Mouse (Mus musculus): ENCODE results near the gene Strn.

Gene Strn

DNA sequence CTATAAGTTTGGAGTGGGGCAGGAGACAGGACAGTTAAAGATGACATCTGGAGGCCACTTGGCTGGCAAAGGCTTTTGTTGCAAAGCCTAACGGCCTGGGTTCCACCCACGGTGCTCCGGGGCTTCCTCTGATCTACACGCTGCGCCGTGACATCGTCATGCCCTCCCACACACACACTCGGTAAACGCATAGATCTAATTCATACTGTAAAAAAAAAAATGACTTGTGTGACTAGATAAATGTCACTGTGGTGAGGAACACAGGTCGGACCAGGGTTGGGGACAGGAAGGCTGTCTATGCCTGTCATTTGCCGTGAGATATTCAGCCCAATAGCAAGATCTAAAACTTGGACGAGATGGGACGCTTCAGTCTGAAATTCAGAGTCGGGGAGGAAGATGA, 134.7 kb downstream of the Strn start:
- ChIA-PET CTCF (interaction anchor here in 2 of 4 experiments (1.0 to 3.7 kb wide), 3 partner anchors 10 to 12 kb away, joined by 3 to 16 read pairs (median 12); no protein-coding TSS in a partner anchor), POLR2A (interaction anchor here in 2 of 4 experiments (0.5 to 1.1 kb wide), 4 partner anchors 7 to 282 kb away, joined by 3 to 8 read pairs (median 4); no protein-coding TSS in a partner anchor)

GRCm38 (mm10) chr17:78601601-78602000, 135.4 kb downstream of the Strn start:
- CTCF ChIA-PET = interaction anchor here in 3 of 4 experiments (0.6 to 1.8 kb wide), 4 partner anchors 10 to 1025 kb away, joined by 3 to 12 read pairs (median 6); no protein-coding TSS in a partner anchor
- POLR2A ChIA-PET = interaction anchor here (0.6 to 1.1 kb wide), 5 partner anchors 8 to 283 kb away, joined by 3 to 8 read pairs (median 4); no protein-coding TSS in a partner anchor

- CTCF ChIA-PET = interaction anchor here in 3 of 4 experiments (0.6 to 1.8 kb wide), 4 partner anchors 9 to 215 kb away, joined by 3 to 12 read pairs (median 4); no protein-coding TSS in a partner anchor
- POLR2A ChIA-PET = interaction anchor here in 3 of 4 experiments (0.6 to 1.1 kb wide), 3 partner anchors 9 to 60 kb away, joined by 3 to 4 read pairs (median 4); no protein-coding TSS in a partner anchor
Observed at GRCm38 (mm10) chr17:78601042-78601441, 136.0 kb downstream of the Strn start.
